Mouse (Mus musculus) liver, adult 2 months (tissue): ENCODE results near the gene Cltc. TPM values are rescaled to one million over a fixed set of nuclear protein-coding genes. Genes with fewer than 3 reads are reported as not detected.
"Not testable (repeated sequence)": the region's sequence is repeated elsewhere in the genome, so short reads cannot be mapped to it uniquely, and the experiment has no call there.

Experiments
- DNase-seq: peaks from one replicate; pipeline ENCODE4 v3.0.0-alpha.2; 2011; ENCODE audit warnings: low read depth, low spot score; ENCODE audit errors: extremely low read depth
- H3K27ac ChIP-seq: fragments of 200-500 bp; replicated peaks from 2 replicates; pipeline ENCODE4 v1.5.1; 2012; ENCODE audit warnings: low read depth, mild to moderate bottlenecking, control low read depth, inconsistent platforms, low read length; ENCODE audit not compliant: insufficient read depth
- H3K27me3 ChIP-seq: fragments of 200-500 bp; 2 replicates; pipeline ENCODE4 v1.6.1; 2012; ENCODE audit warnings: mild to moderate bottlenecking, moderate library complexity, low read length, inconsistent platforms; ENCODE audit not compliant: control insufficient read depth, insufficient read depth
- H3K36me3 ChIP-seq: fragments of 200-500 bp; 2 replicates; pipeline ENCODE4 v1.6.1; 2012; ENCODE audit warnings: low read length, inconsistent platforms; ENCODE audit not compliant: control insufficient read depth, insufficient read depth
- H3K4me1 ChIP-seq: fragments of 200-500 bp; 2 replicates; pipeline ENCODE4 v1.6.1; 2011; ENCODE audit warnings: low read length; ENCODE audit not compliant: control insufficient read depth, insufficient read depth
- H3K4me3 ChIP-seq: fragments of 200-500 bp; 2 replicates; pipeline ENCODE4 v1.5.1; 2011; ENCODE audit warnings: low read depth, mild to moderate bottlenecking, control low read depth, low read length, moderate library complexity; ENCODE audit not compliant: insufficient read depth
- H3K79me2 ChIP-seq: fragments of 200-500 bp; 2 replicates; pipeline ENCODE4 v1.6.1; 2012; ENCODE audit warnings: inconsistent platforms, mild to moderate bottlenecking, low read length, moderate library complexity; ENCODE audit not compliant: control insufficient read depth, insufficient read depth
- H3K9ac ChIP-seq: fragments of 200-500 bp; 2 replicates; pipeline ENCODE4 v1.6.1; 2012; ENCODE audit warnings: low read depth, mild to moderate bottlenecking, control low read depth, inconsistent platforms, low read length
- CTCF ChIP-seq: fragments of 200-500 bp; IDR thresholded peaks from 2 replicates; pipeline ENCODE4 v1.5.1; 2011; ENCODE audit warnings: low read depth, low read length, control low read depth
- POLR2A ChIP-seq: fragments of 200-500 bp; IDR thresholded peaks from 2 replicates; pipeline ENCODE4 v1.6.1; 2011; ENCODE audit warnings: low read length, control low read depth; ENCODE audit not compliant: insufficient read depth; ENCODE audit errors: extremely low read depth
- WGBS: fragments of 180-500 bp; shearing (Covaris S2); methylation state at CpG from one replicate; pipeline ENCODE4 v1.1.7; 2018; 5-methylcytosine and 5-hydroxymethylcytosine counted together
- polyA plus RNA-seq: library from polyadenylated mRNA; depleted of rRNA; stranded (reverse); fragments of >200 nt; gene quantifications from 2 replicates; pipeline ENCODE4 v1.2.3, GENCODE M21; 2012
- total RNA-seq: library from RNA; depleted of rRNA; stranded (reverse); fragments of >200 nt; gene quantifications from 2 replicates; pipeline ENCODE4 v1.2.3, GENCODE M21; 2014

Gene Cltc
- total and polyA plus RNA-seq, 2 experiments: 49.9 to 191 TPM

DNA sequence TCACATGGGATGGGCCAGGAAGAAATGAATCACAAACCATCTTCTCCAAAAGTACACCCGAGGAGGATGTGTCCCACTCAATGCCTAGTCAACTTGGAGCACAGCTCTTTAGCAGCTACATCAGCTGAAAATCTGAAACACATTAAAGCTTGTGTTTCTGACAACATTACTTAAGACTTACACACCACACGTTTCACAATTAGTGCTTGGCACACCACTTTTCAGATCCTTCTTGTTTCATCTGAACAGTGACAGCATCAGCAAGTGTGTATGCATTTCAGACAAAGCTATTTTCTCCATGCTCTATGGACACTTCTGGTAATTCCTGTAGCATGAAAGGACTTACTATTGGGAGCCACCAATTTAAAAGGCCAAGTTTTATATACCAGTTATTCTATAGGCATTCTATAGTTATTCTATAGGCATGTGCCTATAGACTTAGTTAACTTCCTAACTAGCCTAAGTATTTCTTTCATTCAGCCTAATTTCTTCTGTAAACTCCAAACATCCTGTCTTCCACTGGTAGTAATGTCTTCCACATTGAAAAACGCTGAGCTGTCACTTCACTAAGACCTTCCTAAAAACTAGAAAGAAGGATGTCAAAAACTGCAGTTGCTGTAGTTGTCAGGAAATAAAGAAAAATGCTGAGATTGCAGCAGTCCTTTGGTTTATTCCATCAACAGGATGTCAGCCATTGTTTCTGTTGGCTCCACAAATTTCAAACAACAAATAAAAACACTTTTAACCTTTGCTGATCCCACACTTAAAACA is 11.5 kb downstream of the Cltc start:
- Histone ChIP-seq H3K4me1 (peaks cover 29% of the 10 kb centered on the region), H3K27me3 (no peaks in the 10 kb centered on the region), H3K36me3 (no peaks in the 10 kb centered on the region; the same call in 1 of the 2 replicates), H3K9ac (no peak overlapping the region), H3K27ac (peak overlapping the region; percentile 67), H3K79me2 (peaks cover 38% of the 10 kb centered on the region), H3K4me3 (no peak overlapping the region)
- TF ChIP-seq POLR2A (no peak), CTCF (no peak)
- WGBS: 41% methylated on average over 3 of the region's 3 CpGs
- peak; percentile 35 for DNase-seq

DNA sequence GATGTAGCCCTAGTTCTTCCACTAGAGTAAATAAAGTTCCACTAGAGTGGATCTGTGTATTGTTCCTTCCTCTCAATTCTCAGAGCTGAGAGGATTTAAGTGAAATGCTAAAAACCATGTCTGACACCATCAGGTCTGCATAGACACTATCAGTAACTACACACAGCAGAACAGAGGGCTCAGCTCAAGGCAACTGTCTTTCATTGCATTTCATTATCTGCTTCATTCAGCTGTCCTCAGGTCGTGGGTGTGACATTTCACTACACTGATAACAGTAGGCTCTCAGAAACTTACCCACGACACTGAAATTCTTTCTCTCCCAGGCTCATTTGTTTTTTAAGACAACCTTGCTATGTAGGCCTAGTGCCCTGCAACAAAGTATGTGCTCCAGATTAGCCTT is 14.8 kb downstream of the Cltc start:
- Histone ChIP-seq H3K36me3 (no peaks in the 10 kb centered on the region; the same call in 1 of the 2 replicates), H3K4me1 (peaks cover 20% of the 10 kb centered on the region), H3K27ac (no peak overlapping the region), H3K27me3 (no peaks in the 10 kb centered on the region), H3K79me2 (peaks cover 37% of the 10 kb centered on the region), H3K4me3 (no peak overlapping the region), H3K9ac (no peak overlapping the region)
- no peak for TF ChIP-seq POLR2A
- TF ChIP-seq CTCF: no peak
- DNase-seq: no peak
- 30% methylated on average over 2 of the region's 2 CpGs for WGBS

GRCm38 (mm10) chr11:86741505-86741904 is 15.9 kb downstream of the Cltc start:
- no peak overlapping the region for H3K4me3 ChIP-seq
- 81% methylated on average over 5 of the region's 5 CpGs for WGBS
- peaks cover 20% of the 10 kb centered on the region for H3K4me1 ChIP-seq
- no peak overlapping the region for H3K27ac ChIP-seq
- H3K36me3 ChIP-seq: peaks cover 3% of the 10 kb centered on the region
- TF ChIP-seq POLR2A: no peak
- TF ChIP-seq CTCF: no peak
- peaks cover 32% of the 10 kb centered on the region for H3K79me2 ChIP-seq
- no peaks in the 10 kb centered on the region for H3K27me3 ChIP-seq
- no peak overlapping the region for H3K9ac ChIP-seq
- DNase-seq: no peak

GRCm38 (mm10) chr11:86739470-86739869 is 17.9 kb downstream of the Cltc start:
- Histone ChIP-seq H3K36me3 (peaks cover 14% of the 10 kb centered on the region), H3K27me3 (no peaks in the 10 kb centered on the region), H3K9ac (no peak overlapping the region), H3K27ac (no peak overlapping the region), H3K79me2 (peaks cover 17% of the 10 kb centered on the region; the same call in 1 of the 2 replicates), H3K4me3 (no peak overlapping the region), H3K4me1 (peaks cover 9% of the 10 kb centered on the region)
- TF ChIP-seq CTCF (no peak), POLR2A (no peak)
- DNase-seq: no peak
- WGBS: 33% methylated on average over 2 of the region's 2 CpGs

DNA sequence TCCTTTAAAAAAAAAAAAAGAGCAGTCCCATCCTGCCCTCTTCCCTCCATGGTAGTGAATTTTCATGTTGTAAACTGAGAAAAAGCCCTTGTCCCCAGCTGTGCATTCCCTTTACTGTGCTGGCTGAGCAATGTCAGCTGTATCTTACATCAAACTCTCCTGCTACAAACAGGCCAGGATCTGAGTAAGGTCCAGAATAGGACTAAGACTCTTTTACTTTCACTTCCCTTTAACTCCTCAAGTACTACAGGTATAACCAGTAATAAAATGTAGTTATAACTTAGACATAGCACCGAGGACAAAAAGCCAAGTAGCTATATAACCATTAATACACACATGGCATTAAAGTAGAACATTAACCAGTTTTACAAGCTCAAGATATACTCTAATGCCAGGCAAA is 18.4 kb downstream of the Cltc start:
- Histone ChIP-seq H3K27ac (no peak overlapping the region), H3K4me1 (peaks cover 9% of the 10 kb centered on the region), H3K4me3 (no peak overlapping the region), H3K27me3 (no peaks in the 10 kb centered on the region), H3K79me2 (peaks cover 17% of the 10 kb centered on the region; the same call in 1 of the 2 replicates), H3K36me3 (peaks cover 18% of the 10 kb centered on the region), H3K9ac (no peak overlapping the region)
- WGBS: 23% methylated on average over 1 of the region's 1 CpGs
- no peak for DNase-seq
- TF ChIP-seq CTCF (no peak), POLR2A (no peak)

DNA sequence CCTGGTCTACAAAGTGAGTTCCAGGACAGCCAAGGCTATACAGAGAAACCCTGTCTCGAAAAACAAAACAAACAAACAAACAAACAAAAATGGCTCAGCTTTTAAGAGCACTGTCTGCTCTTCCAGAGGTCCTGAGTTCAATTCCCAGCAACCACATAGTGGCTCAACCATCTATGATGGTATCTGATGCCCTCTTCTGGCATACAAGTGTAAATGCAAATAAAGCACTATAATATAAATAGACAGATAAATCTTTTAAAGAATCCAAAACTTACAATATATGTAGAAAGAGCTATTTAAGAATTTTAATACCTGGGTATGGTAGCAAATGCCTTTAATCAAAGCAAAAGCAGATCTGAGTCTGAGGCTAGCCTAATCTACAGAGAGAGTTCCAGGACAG is 19.1 kb downstream of the Cltc start:
- H3K27ac ChIP-seq: not testable (repeated sequence)

More for the DNA sequence above, 19.1 kb downstream of the Cltc start:
- not testable (repeated sequence) for DNase-seq, H3K27me3 ChIP-seq, H3K9ac ChIP-seq, H3K4me3 ChIP-seq, H3K4me1 ChIP-seq
- H3K36me3 ChIP-seq: peaks cover 21% of the 10 kb centered on the region
- WGBS: 100% methylated on average over 1 of the region's 1 CpGs
- H3K79me2 ChIP-seq: peaks cover 17% of the 10 kb centered on the region; the same call in 1 of the 2 replicates
